Mouse (Mus musculus): ENCODE results near the gene Add2. TPM values are rescaled to one million over a fixed set of nuclear protein-coding genes. Genes with fewer than 3 reads are reported as not detected.

The Add2 gene
- total RNA-seq, 2 experiments from 2014 or later, result 1.0 to 2.4 TPM

DNA sequence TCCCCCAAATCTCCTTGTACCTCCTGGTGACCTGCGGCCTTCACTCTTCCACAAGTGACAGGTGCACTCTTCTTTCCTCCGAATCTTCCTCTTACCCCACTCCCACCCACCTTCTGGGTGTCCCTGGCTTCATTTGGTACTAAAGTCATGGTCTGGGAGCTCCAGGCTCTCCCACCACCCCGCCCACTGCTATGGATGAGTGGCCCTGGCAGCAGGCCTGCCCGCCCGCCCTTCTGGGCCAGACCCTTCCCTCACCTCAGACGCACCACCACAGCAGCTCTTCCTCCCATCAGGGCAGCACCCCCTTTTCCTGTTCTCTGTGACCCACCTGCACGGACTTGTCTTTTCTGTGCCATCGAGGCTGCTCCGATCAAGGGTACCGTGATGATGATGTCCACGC is 19.0 kb downstream of the Add2 start:
- no peak for ATAC-seq (ENCODE audit: poor library complexity, severe bottlenecking)

DNA sequence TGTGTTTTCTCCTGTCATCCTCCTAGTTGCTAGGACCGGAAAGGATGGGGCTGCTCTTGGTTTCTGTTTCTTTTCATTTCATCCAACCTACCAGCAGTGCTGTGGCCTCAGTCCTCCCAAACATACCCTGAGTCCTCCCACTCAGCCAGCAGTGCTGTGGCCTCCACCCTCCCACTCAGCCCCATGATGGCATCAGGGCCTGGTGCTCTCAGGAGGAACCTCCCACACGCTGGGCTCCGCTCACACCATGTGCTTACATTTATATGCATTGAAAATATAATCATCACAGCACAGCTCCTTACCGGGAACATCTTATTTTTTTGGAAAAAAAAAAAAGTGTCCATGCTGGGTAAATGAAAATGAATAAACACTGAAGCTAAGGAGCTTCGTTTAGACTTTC is 20.0 kb downstream of the Add2 start:
- no peak for ATAC-seq (ENCODE audit: poor library complexity, severe bottlenecking)

DNA sequence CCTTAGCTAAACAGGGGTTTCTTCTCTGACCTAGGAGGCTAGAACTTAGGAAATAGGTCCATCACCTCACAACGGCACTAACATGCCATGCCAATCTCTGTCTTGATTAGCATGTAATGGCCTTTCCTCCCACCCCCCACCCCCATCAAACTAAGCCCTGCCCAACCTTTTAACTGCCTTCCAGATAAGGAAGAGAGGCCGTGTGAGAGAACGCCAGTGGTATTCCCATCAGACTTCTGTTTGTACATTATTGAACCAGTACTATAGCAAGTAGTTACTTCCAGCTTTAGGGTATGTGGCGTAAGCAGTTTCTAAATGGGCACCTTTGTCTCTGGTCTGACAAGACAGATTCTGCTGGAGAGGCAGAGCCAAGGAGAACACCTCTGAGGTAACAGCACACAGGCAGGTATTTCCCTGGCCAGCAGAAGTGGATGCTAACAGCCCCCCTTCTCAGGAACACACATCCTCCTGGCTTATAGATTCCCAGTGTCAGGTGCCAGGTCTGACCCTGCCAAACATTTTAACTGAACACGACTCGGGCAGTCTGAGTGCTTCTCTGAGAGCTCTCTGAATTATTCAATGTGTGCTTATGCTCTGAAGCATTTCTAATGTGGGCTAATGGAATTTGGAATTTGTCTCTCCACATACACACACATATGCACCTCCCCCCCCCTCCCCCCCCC is 22.2 kb downstream of the Add2 start:
- ATAC-seq (ENCODE audit: poor library complexity, severe bottlenecking), result no peak

DNA sequence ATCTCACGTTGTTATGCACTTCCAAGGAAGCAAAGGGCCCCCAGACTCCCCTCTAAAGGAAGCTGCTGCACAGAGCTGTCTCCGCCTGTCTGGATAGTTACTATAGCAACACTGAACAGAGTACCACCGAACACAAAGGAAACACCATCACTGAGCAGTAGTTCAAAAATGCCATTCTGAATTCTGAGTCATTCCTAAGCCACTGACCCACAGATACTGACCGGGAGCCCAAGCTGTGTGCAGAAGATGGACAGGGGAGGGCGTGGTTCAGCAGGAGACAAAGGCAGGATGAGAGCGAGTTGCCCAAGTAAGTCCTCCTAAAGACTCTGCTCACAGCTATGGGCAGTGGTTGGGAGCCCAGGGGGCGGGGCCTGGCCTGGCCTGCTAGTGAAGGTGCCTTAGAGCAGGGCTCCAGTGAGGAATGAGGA is 23.6 kb downstream of the Add2 start:
- no peak for ATAC-seq (ENCODE audit: poor library complexity, severe bottlenecking)

DNA sequence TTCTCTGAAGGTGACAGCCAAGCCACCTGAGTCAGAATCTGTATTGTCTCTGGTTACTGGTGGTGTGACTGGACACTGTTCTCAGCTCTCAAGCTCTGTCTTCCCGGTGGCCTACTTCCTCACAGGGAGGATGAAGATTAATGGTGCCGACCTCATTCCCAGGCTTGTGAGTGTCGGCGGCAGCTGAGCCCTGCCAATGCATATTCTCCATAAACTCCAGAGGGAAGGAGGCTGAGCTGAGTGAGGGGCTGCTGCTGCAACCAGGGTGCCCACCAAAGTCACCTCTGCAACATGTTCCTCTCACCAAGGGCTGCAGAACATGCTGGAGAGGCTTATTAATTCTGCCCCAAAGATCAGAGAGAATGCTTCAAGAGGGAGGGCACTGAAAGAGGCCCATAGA is 24.1 kb downstream of the Add2 start:
- no peak for ATAC-seq (ENCODE audit: poor library complexity, severe bottlenecking)

DNA sequence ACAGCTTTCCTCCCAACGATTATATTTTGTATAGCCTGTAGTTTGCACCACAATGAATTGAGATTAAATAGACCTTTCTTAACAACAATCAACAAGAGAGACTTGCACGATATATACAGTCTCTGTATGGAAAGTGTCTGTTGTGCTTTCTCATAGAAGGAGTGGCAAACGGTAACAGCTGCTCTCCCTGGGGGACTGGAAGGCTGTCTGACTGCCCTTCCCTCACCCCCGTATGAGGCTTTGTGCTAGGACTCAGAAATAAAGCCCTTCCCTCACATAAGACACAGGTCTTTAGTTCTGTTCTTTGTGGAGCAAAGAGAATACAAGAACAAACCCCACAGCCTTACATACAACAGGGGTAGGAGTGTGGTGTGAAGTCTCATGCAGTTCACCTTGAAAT is 24.6 kb downstream of the Add2 start:
- no peak for ATAC-seq (ENCODE audit: poor library complexity, severe bottlenecking)

DNA sequence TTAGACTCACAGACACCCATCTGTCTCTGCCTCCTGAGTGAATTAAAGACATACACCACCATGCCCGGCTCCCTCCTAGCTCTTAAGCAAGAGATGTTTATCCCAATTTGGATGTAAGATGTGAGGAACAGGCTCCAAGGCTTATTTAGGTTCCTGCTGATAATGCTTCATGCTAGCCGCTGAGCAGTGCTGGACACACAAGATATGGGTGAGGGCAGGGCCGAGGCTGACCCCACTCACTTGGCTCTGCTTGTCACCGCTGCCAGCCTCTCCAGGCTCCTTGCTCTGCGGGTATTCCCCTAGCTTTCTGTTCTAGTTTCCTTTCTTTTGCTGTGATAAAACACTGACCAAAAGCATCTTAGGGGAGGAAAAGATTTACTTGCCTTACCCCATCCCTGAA is 25.1 kb downstream of the Add2 start:
- no peak for ATAC-seq (ENCODE audit: poor library complexity, severe bottlenecking)

DNA sequence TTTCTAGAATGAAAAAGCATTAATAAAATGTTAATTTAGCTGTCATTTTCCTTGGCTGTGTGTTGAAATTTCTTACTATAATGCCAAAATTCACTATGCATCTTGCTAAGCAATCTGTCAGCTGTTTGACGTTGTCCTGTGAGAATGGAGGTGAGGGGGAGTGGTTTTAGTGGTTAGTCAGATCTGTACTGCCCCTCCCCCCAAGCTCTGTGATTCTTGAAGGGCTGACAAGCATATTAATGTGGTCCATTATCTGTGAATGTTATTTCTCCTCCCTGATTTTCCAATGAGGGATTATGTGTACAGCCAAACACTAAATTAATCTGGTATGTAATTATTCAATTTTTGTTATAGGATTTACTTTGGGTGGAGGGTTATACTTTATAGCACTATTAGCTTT is 30.0 kb downstream of the Add2 start:
- no peak for ATAC-seq (ENCODE audit: poor library complexity, severe bottlenecking)

DNA sequence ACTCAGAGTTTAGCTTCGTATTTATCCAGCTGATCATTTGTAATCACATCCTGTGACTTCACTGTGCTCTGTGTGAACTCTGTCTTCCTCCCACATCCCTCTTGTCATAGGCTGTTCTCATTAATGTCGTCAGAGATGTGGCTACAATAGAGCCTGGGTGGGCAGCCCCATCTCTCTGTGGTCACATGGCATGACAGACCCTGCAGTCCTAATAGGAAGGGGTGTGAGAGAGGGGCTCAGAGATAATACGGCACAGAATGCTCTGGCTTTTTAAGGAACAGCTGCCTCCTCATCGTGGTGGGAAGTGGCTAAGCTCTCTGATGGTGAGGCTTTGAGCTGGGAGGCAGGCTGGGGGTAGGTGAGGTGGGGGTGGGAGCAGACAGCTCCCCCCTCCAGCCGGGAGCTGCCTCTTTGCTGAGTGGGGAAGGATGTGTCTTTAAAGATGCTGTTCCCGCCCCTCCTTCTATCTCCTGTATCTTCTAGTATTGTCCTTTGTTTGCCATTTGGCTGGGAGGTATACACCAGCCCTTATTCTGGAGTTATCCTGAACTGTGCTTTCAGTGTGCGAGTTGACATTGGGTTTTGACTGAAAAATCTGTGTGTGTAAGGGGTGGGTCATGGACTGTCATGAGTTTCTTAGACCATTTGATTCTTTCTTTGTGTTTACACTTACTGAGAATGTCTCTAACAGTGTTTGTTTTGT is 30.8 kb downstream of the Add2 start:
- ATAC-seq (ENCODE audit: poor library complexity, severe bottlenecking), result no peak

DNA sequence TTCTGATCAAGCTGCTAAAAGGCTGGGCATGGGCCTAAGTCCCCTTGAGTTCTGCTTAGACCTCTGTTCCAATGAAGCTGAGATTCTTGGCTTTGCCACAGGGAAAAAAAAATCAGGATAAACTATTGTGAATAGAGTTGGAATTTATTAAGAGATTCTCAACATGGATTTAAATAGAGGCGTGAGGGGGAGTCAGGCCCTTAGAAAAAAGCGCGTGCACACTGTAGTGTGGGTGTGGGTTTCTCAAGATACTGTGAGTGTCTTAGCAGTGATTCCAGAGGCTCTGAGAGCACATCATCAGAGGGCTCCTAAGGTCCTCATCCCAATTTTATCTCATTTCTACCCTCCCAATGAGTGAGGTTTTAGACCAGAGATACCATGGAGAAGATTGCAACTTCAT is 31.7 kb downstream of the Add2 start:
- ATAC-seq (ENCODE audit: poor library complexity, severe bottlenecking), result no peak

DNA sequence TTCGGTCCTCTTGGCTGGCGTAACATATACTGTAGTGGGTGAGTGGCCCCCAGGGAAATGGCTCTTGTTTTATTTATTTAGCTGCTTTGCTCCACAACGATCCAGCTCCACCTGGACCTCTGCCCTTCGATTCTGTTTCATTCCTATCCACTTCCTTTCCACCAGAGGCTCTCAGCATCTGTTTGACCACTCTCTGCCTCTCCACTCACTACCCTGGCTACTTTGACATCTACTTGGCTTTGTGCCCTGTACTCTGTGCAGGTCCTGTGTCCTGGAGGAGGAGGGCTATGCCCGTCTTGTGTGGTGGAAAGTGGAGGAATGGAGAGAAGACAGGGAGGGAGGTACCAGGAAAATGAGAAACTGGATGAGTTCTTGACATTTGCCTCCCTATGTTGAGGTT is 33.7 kb downstream of the Add2 start:
- no peak for ATAC-seq (ENCODE audit: poor library complexity, severe bottlenecking)

DNA sequence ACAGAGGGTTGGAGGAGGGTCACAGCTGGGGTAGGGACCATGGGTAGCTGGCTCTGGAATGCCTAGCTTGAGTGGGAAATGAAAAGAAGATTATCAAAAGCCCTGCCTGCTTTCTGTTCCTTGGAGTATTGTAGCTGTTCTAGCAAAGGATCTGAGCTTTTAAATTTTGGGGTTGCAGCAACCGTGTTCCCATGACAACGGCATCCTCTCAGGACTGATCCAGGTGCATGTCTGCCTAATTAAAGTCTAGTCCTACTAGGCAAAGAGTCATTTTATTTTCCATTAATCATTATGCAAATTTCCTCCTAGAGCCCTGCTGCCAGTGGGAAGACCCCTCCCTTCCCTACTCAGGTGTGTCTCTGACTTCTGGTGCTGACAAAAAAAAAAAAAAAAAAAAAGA is 34.2 kb downstream of the Add2 start:
- no peak for ATAC-seq (ENCODE audit: poor library complexity, severe bottlenecking)

DNA sequence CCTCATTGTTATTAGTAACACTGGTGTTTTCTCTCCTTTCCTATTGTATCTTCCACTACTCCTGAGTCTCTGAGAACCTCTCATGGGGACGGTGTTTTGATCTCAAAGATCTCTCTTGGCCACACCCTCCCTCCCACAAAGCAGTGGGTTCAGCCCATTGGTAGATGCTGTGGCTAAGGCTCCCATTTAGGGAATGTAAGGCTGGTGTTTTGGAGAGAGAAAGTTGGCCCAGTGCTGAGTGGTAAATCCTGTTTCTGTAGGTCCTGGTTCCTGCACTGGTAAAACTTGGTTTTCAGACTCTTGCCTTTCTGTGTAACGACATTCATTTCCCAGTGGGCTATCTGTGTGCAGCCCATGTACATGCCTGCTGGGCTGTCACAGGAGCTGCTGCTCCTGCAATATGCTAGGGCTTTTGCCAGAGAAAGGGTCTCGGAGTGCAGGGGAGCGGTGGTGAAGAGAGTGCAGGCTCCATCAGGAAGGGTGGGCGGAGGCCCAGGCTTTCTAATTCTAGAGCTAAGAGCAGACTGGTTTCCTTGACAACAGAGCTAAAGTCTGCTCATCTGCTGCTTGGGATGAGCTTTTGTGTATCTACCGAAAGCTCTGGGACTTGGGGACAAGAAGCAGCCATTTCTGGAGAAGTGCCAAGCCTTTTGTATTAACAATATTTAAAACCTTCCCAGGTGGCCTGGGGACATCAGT is 36.0 kb downstream of the Add2 start:
- ATAC-seq (ENCODE audit: poor library complexity, severe bottlenecking), result no peak

DNA sequence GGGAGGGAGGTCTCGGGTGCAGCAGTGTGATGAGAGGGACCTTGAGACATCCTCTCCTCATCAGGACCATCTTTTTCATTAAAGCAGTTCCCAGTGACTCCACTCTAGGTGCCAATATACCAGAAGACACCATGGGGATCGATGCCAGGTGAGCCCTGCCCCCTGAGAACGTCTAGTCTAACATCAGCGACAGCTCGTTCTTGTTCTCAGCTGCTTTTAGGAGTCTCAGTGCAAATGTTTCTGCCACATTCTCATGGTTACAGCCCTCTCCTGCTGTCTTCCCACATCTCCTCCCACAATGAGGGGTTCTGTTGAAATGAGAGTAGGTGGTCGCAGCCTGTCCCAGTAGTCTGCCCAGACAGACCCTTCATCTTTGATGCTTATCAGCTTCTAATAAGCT is 38.2 kb downstream of the Add2 start:
- no peak for ATAC-seq (ENCODE audit: poor library complexity, severe bottlenecking)

DNA sequence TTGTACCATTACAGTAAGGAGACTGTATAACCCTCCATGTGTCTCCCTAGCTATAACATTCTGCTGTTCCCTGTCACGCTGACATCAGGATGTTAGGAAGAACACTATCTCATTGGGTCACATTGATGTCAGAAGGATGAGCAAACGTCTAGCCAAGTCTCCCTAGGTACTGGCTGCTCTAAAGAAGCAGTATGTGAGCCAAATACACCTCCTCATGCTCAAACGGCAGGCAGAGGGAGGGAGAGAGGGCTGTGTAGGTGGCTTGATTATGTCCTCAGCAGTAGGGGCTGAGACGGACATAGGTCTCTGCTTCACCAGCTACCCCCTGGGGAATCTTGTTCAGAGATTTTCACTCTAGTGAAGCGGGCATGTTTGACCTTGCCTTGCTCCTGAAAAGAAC is 38.7 kb downstream of the Add2 start:
- no peak for ATAC-seq (ENCODE audit: poor library complexity, severe bottlenecking)

DNA sequence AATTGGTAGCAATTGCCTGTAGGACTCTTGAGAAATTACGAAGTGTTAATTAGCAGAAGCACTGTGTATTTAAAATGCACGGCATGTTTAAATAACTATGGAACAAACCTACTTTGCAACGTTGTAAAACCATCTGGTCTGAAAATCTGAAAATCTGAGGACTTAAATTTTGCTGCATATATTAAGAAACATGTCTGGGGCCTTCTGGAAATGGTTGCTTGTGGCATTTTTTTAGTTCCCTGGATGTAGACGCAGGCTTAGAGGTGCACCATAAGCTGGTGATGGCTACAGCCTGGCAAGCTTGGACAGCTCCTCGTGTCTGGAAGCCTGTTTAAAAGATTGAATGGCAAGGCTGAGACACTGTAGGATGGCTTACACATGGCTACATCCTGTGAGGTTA is 40.5 kb downstream of the Add2 start:
- no peak for ATAC-seq (ENCODE audit: poor library complexity, severe bottlenecking)

DNA sequence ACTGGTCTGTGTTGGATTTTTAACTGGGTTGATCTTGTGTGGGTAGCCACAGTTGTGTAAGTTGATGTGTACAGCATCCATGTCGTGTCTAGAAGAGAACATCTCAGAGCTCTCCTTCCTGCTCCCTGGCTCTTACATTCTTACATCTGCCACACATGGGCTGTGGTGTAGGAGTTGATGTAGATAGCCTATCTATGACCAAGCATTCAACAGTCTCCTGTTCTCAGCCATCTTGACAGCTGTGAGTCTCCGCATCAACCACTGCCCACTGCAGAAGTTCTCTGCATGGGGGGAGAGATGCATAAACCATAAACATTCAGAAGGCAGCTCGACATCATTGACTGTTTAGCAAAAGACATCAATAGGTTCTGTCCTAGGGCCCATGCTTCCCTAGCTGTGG is 41.4 kb downstream of the Add2 start:
- ATAC-seq (ENCODE audit: poor library complexity, severe bottlenecking), result no peak

DNA sequence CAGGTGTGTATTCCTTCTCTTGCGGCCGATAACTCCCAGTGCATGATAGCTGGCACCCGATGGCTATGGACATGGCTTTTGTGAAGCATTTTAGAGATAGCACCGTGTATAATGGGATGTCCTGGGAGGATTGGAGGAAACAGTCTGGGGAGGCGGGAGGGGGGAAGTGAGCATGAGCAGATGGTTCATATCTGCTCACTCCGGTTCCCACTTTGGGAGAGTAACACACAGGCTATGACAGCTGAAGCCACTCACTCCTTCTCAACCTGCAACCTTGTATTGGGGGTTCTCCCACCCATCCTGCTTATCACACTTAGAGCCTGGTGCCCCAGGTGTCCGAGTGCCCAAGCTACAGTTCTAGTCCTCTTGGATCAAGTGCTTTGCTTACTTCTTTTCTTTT is 41.8 kb downstream of the Add2 start:
- ATAC-seq (ENCODE audit: poor library complexity, severe bottlenecking), result no peak

DNA sequence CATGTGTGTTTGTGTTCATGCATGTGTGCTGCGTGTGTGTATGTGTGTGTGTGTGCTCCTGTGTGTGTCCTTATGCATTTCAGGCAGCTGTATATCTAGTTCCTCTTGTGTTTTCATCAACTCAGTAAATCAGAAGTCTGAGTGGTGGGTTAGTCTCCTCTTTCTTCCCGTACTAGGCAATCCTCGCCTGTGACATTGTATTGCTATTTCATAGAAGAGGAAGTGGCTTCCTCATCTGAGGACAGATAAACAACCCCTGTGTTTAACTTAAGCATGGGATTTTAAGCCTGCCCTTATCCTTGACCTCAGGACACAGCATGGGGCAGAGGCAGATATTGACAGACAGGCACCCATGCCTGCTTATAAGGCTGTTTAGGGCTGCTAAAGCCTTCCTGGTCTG is 45.4 kb downstream of the Add2 start:
- no peak for ATAC-seq (ENCODE audit: poor library complexity, severe bottlenecking)

DNA sequence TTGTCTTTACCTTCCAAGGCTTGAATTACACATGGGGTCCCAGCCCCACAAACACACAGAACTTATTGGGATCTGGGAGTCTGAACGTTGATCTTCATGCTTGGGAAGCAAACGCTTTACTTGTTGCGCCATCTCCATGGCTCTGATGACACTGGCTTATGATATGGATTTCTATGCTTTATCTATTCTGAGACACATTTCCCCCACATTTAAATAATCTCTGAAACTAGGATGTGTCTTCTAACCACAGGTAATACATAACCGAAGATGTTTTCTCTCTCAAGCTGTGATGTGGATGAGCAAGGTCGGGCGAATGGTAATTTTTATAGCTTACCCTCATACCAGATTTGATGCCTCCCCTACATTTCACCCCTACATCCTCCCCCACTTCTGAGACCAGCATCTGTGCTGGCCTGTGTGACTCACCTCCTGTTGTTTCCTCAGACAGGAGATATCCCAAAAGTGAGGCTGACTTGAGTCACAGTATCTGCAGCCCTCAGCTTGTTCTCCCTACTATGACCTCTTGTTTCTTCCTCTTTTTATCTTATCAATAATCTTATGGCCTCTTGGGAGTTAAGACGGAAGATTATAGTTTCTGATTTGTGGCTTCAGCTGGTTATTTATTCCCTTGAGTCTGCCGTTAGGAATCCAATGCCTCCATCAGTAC is 46.2 kb downstream of the Add2 start:
- no peak for ATAC-seq (ENCODE audit: poor library complexity, severe bottlenecking)

DNA sequence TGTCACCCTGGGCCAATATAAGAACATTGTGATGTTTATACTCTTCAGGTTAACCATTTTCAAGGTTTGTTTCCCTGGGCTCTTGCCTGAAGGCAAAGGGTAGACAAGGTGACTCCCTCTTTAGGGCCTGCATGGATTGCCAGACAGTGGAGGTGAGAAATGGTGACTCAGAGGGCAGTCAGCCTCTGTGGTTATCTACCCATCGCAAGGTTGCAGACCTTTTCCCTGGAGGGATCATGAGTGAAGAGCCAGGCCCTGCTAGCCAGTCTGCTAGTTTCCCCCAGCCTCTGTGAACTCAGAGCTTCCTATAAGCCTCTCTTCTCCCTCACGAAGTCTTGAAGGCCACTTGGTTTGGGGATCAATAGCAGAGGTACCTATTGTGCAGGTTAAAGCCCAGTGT is 48.0 kb downstream of the Add2 start:
- ATAC-seq (ENCODE audit: poor library complexity, severe bottlenecking), result no peak

DNA sequence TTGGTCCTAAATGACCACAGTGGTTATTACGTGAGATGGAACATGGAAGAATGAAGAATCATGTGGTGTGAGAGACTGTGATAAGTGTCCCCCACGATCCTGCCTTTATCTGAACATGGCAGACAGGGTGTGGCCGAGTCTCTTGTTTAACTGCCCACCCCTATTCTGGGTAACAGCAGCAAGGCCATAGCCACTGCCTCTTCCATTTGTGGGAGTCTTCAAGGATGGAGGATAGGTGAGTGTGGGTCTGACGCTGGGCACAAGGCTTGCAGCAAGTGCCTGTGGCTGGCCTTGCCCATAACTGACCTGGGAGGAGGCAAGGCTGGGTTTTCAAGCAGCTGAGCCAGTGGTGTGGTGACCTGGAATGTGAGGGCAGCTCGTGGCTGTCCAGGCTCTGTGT is 49.4 kb downstream of the Add2 start:
- no peak for ATAC-seq (ENCODE audit: poor library complexity, severe bottlenecking)
